In the genomic region with DNA sequence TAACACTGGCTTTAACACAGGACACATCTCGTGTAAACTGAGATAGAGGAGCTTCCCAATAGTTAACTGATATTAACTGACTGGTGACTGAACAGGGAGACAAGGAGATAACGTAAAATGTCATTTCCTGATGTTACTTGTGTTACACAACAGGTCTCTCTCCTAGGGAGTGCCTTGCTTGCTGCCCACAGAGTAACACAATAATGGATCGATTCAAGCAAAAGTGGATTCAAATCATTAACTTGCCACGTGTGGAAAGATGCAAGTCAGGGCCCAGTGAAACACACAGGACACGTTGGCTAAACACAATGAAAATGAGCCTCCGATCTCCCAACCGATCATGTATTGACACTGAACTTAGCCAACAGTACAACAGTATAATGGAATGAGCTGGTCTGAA, we compare ENCODE assay signal across 21 mouse cellular contexts.
"Had no signal": no experiment of that assay in that cellular context is flagged by ENCODE, and none has a peak within 500 bp of the region (broad histone marks: within the 10 kb centered on the region; RNA-seq: fewer than 3 reads in every experiment).

No protein-coding gene starts in this region.

- H3K27ac ChIP-seq: gastrocnemius, adult 2 months; heart, embryonic 10.5 days; hindbrain, embryonic 15.5 days; hindbrain, postnatal 0 days; kidney, embryonic 15.5 days; kidney, postnatal 0 days; limb, embryonic 13.5 days; limb, embryonic 15.5 days; liver, embryonic 13.5 days had no signal

- H3K9me3 ChIP-seq: heart, embryonic 10.5 days; heart, embryonic 12.5 days; hindbrain, embryonic 13.5 days; hindbrain, embryonic 15.5 days; kidney, embryonic 15.5 days; limb, embryonic 13.5 days; limb, embryonic 15.5 days; liver, embryonic 13.5 days had no signal

- DNase-seq: gastrocnemius, adult 2 months; gastrocnemius, postnatal 10 days; gastrocnemius, postnatal 25 days; heart, adult 18-20 months; heart, postnatal 10 days; heart, postnatal 36 days; kidney, postnatal 14 days; layer of hippocampus, adult 9-11 months; layer of hippocampus, postnatal 36 days; left cerebral cortex, postnatal 4 days; liver, embryonic 13.5 days had no signal

- H3K9ac ChIP-seq: heart, embryonic 12.5 days; hindbrain, embryonic 13.5 days; hindbrain, embryonic 15.5 days; kidney, embryonic 15.5 days; limb, embryonic 13.5 days; limb, embryonic 15.5 days; liver, embryonic 13.5 days had no signal

- H3K4me2 ChIP-seq: heart, embryonic 12.5 days; hindbrain, embryonic 13.5 days; hindbrain, embryonic 15.5 days; kidney, embryonic 15.5 days; limb, embryonic 13.5 days; limb, embryonic 15.5 days; liver, embryonic 13.5 days had no signal

- H3K4me3 ChIP-seq: gastrocnemius, adult 2 months; heart, embryonic 10.5 days; heart, embryonic 12.5 days; hindbrain, embryonic 13.5 days; hindbrain, embryonic 15.5 days; kidney, embryonic 15.5 days; limb, embryonic 13.5 days; limb, embryonic 15.5 days; liver, embryonic 13.5 days had no signal

- ATAC-seq: hindbrain, postnatal 0 days; intestine, embryonic 16.5 days had no signal

- H3K36me3 ChIP-seq: heart, embryonic 10.5 days; heart, embryonic 12.5 days; hindbrain, embryonic 13.5 days; hindbrain, embryonic 15.5 days; kidney, embryonic 15.5 days; limb, embryonic 13.5 days; limb, embryonic 15.5 days; liver, embryonic 13.5 days had no signal

- H3K27me3 ChIP-seq: heart, embryonic 12.5 days; hindbrain, embryonic 13.5 days; hindbrain, embryonic 15.5 days; kidney, embryonic 15.5 days; limb, embryonic 13.5 days; limb, embryonic 15.5 days; liver, embryonic 13.5 days had no signal

- H3K4me1 ChIP-seq: heart, embryonic 10.5 days; heart, embryonic 12.5 days; hindbrain, embryonic 15.5 days; limb, embryonic 13.5 days; limb, embryonic 15.5 days; liver, embryonic 13.5 days had no signal
